Mouse (Mus musculus) layer of hippocampus, adult 8-10 months (tissue): ENCODE measurements around the gene Vmn2r24. TPM values are rescaled to one million over a fixed set of nuclear protein-coding genes. Genes with fewer than 3 reads are reported as not detected.
"Not testable (repeated sequence)": the region's sequence is repeated elsewhere in the genome, so short reads cannot be mapped to it uniquely, and the experiment has no call there.

Source experiments
- DNase-seq, 2 experiments: peaks; one replicate each; pipeline ENCODE4 v3.0.0; 2022; ENCODE audit warnings: low spot score in 2 of 2
- total RNA-seq, 4 experiments: library from RNA; stranded (reverse); gene quantifications; 2 replicates each; pipeline ENCODE4 v1.2.4; 2022

The Vmn2r24 gene
- total RNA-seq: under 1 TPM in 2 of 4 experiments, not detected in 2; 0.02 TPM

GRCm38 (mm10) chr6:123778579-123778978, at the start of gene Vmn2r24:
Vmn2r24 (plus strand) TSS chr6:123778879.
- no peak for DNase-seq

- DNase-seq: no peak
Observed at GRCm38 (mm10) chr6:123770031-123770430, 8.6 kb upstream of the Vmn2r24 start.

- no peak for DNase-seq
Observed at GRCm38 (mm10) chr6:123784857-123785256, 6.2 kb downstream of the Vmn2r24 start.

GRCm38 (mm10) chr6:123793746-123794145, 15.1 kb downstream of the Vmn2r24 start:
- DNase-seq: no peak

GRCm38 (mm10) chr6:123810291-123810690, 31.6 kb downstream of the Vmn2r24 start:
- not testable (repeated sequence) for DNase-seq

- no peak for DNase-seq
Observed at GRCm38 (mm10) chr6:123819951-123820350, 41.3 kb downstream of the Vmn2r24 start.

- DNase-seq: not testable (repeated sequence)
Observed at GRCm38 (mm10) chr6:123853363-123853762, 74.7 kb downstream of the Vmn2r24 start, which contains the start of gene Vmn2r25. Vmn2r25 (minus strand) TSS chr6:123853463.

Other genes with a start within 250 kb of the Vmn2r24 start
- gene Vmn2r21, start 245.5 kb upstream of the Vmn2r24 start, total RNA-seq: not detected
- not detected for gene Vmn2r22, start 128.2 kb upstream of the Vmn2r24 start, total RNA-seq
- not detected for gene Vmn2r23, start 76.2 kb upstream of the Vmn2r24 start, total RNA-seq
- not detected for gene Vmn2r25, start 74.6 kb downstream of the Vmn2r24 start, total RNA-seq
- under 1 TPM in 1 of 4 experiments, not detected in 3; 0.07 TPM for gene Vmn2r26, start 245.7 kb downstream of the Vmn2r24 start, total RNA-seq